ENCODE assay signal across 9 mouse cellular contexts in the genomic region with DNA sequence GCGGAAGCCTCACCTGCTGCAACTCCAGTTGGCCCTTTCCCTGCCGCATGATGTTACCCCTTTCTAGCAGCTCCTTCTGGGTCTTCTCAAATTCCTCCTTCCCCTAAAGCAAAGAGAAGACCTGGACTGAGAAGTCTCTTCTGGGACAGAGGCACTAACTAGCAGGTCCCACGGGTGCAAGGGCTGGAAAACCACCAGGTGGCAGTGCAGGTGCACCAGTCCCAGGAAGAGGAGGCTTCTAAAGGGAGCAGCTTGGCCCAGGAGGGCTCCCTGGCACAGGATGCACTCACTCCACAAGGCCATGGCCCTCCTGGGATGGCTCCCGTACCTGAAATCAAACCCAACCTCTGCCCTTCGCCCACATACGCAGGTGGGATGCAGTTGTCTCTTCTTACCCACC. TPM values are rescaled to one million over a fixed set of nuclear protein-coding genes. Genes with fewer than 3 reads are reported as not detected.
DNase-seq lines count a peak whose midpoint lies in the region; ATAC-seq and TF ChIP-seq lines count a peak whose summit lies in the region.
"Had no signal": no experiment of that assay in that cellular context is flagged by ENCODE, and none has a peak within 500 bp of the region (broad histone marks: within the 10 kb centered on the region; RNA-seq: fewer than 3 reads in every experiment).

No protein-coding gene starts in this region.

- peak; percentile 87 for TF ChIP-seq CTCF in forebrain, postnatal 0 days (IDR thresholded peaks at IDR 0.05; ENCODE audit: low read depth)
- peak; percentile 91 for TF ChIP-seq CTCF in stomach, postnatal 0 days (IDR thresholded peaks at IDR 0.05; ENCODE audit: low read depth)

- DNase-seq in forebrain, postnatal 0 days = peak; percentile 77
- DNase-seq in urinary bladder, postnatal 14 days (ENCODE audit: low spot score) = peak; percentile 70
- DNase-seq in urinary bladder, postnatal 10 days (ENCODE audit: low spot score) = no peak
- DNase-seq in cerebellum, postnatal 4 days (ENCODE audit: low spot score in 2 of 2) = peak; percentile 57 to 69
- peak; percentile 77 for DNase-seq in induced T-regulatory cell, adult 2 months (ENCODE audit: low read depth)
- DNase-seq in lung, adult 18-20 months = peak; percentile 58 to 66
- DNase-seq in stomach, postnatal 0 days (ENCODE audit: low spot score) = peak; percentile 85

- no peaks in the 10 kb centered on the region for H3K27me3 ChIP-seq in forebrain, postnatal 0 days (ENCODE audit: insufficient read depth, low read length)
- H3K27me3 ChIP-seq in forebrain, embryonic 12.5 days = no peaks in the 10 kb centered on the region
- H3K27me3 ChIP-seq in stomach, postnatal 0 days (ENCODE audit: control insufficient read depth, insufficient read depth, low read length) = no peaks in the 10 kb centered on the region

- TF ChIP-seq EP300 in stomach, postnatal 0 days (optimal IDR thresholded peaks at IDR 0.05) = no peak

- H3K27ac ChIP-seq in forebrain, postnatal 0 days (ENCODE audit: low read depth, low read length) = no peak overlapping the region
- H3K27ac ChIP-seq in forebrain, embryonic 12.5 days = no peak overlapping the region
- H3K27ac ChIP-seq in stomach, postnatal 0 days (replicated peaks) = no peak overlapping the region

- H3K36me3 ChIP-seq in forebrain, postnatal 0 days (ENCODE audit: insufficient read depth) = peaks cover 53% of the 10 kb centered on the region
- peaks cover 67% of the 10 kb centered on the region for H3K36me3 ChIP-seq in forebrain, embryonic 12.5 days (replicated peaks)
- H3K36me3 ChIP-seq in stomach, postnatal 0 days (ENCODE audit: control insufficient read depth, insufficient read depth, low read length) = peaks cover 22% of the 10 kb centered on the region

- no peak overlapping the region for H3K9ac ChIP-seq in forebrain, postnatal 0 days
- no peak overlapping the region for H3K9ac ChIP-seq in forebrain, embryonic 12.5 days
- H3K9ac ChIP-seq in stomach, postnatal 0 days (ENCODE audit: low read length) = no peak overlapping the region

- H3K4me1 ChIP-seq in forebrain, postnatal 0 days (ENCODE audit: insufficient read depth) = peaks cover 17% of the 10 kb centered on the region
- peaks cover 25% of the 10 kb centered on the region for H3K4me1 ChIP-seq in forebrain, embryonic 12.5 days
- H3K4me1 ChIP-seq in stomach, postnatal 0 days (replicated peaks; ENCODE audit: control insufficient read depth, insufficient read depth) = peaks cover 2% of the 10 kb centered on the region; the same call in 1 of the 2 replicates

- H3K4me3 ChIP-seq in forebrain, postnatal 0 days (ENCODE audit: low read depth, low read length) = no peak overlapping the region
- no peak overlapping the region for H3K4me3 ChIP-seq in forebrain, embryonic 12.5 days (replicated peaks)
- H3K4me3 ChIP-seq in stomach, postnatal 0 days (ENCODE audit: low read depth, low read length) = no peak overlapping the region

- ATAC-seq in forebrain, postnatal 0 days = peak; percentile 25; the same call in 1 of the 2 replicates
- ATAC-seq in forebrain, embryonic 12.5 days (ENCODE audit: low FRiP score) = no peak
- ATAC-seq in stomach, postnatal 0 days (ENCODE audit: low FRiP score, low TSS enrichment) = peak; percentile 51; the same call in 1 of the 2 replicates

- WGBS in forebrain, postnatal 0 days = 77% methylated on average over 6 of the region's 6 CpGs
- 83% methylated on average over 6 of the region's 6 CpGs for WGBS in forebrain, embryonic 12.5 days
- 76% methylated on average over 6 of the region's 6 CpGs for WGBS in stomach, postnatal 0 days

- H3K9me3 ChIP-seq in forebrain, postnatal 0 days (ENCODE audit: low read length) = no peaks in the 10 kb centered on the region
- H3K9me3 ChIP-seq in forebrain, embryonic 12.5 days = no peaks in the 10 kb centered on the region
- H3K9me3 ChIP-seq in stomach, postnatal 0 days (ENCODE audit: control insufficient read depth, low read length) = no peaks in the 10 kb centered on the region

- H3K4me2 ChIP-seq in forebrain, postnatal 0 days (ENCODE audit: low read depth) = no peak overlapping the region
- no peak overlapping the region for H3K4me2 ChIP-seq in forebrain, embryonic 12.5 days
- H3K4me2 ChIP-seq in stomach, postnatal 0 days (replicated peaks; ENCODE audit: low read depth) = no peak overlapping the region

RNA-seq across cellular contexts. Expression of gene Ctrb1, which starts 21.8 kb away (rescaled TPM):
- total RNA-seq in forebrain, postnatal 0 days (2014; rRNA removed) = not detected in 2 replicates
- not detected in 2 replicates for polyA plus RNA-seq in forebrain, postnatal 0 days (2015; fragmentation: Nextera tagmentation; extraction: Ambion mirVana)
- not detected in 2 replicates for polyA plus RNA-seq in forebrain, embryonic 12.5 days (2016; fragmentation: Nextera tagmentation; extraction: Ambion mirVana)
- 20.2 and 24.1 TPM in 2 replicates for polyA plus RNA-seq in stomach, postnatal 0 days (2015; fragmentation: Nextera tagmentation; extraction: Ambion mirVana)
- total RNA-seq: layer of hippocampus, adult 8-10 months had no signal

RNA-seq across cellular contexts. Expression of gene Bcar1, which starts 31.0 kb away (rescaled TPM):
- 53.4 and 60.3 TPM in 2 replicates for total RNA-seq in forebrain, postnatal 0 days (2014; rRNA removed)
- polyA plus RNA-seq in forebrain, postnatal 0 days (2015; fragmentation: Nextera tagmentation; extraction: Ambion mirVana) = 43.4 and 47.0 TPM in 2 replicates
- polyA plus RNA-seq in forebrain, embryonic 12.5 days (2016; fragmentation: Nextera tagmentation; extraction: Ambion mirVana) = 44.0 and 45.6 TPM in 2 replicates
- 22.6 and 27.4 TPM in 2 replicates for polyA plus RNA-seq in stomach, postnatal 0 days (2015; fragmentation: Nextera tagmentation; extraction: Ambion mirVana)

Comparison
In these comparisons a context has a peak if more than half of its experiments do, and no peak if none do; other contexts are left out.
1. RNA of gene Ctrb1, which starts 21.8 kb away (polyA plus RNA-seq): 20.2 to 24.1 TPM in stomach, postnatal 0 days; not detected in forebrain, postnatal 0 days and not detected in forebrain, embryonic 12.5 days; every median in the first group is over 10 times any median in the second.